Mouse (Mus musculus) C2C12 (cell line): ENCODE results near the gene Wasl.

Source experiments
- CTCF ChIP-seq: IDR thresholded peaks from one replicate; pipeline ENCODE4 v1.5.1; 2011; ENCODE audit not compliant: control insufficient read depth, insufficient read depth, insufficient read length
- MAX ChIP-seq: IDR thresholded peaks from one replicate; pipeline ENCODE4 v1.6.1; 2011; ENCODE audit warnings: mild to moderate bottlenecking, control low read depth
- MYOG ChIP-seq: IDR thresholded peaks from one replicate; pipeline ENCODE4 v1.6.1; 2011; ENCODE audit not compliant: control insufficient read depth, insufficient read length; ENCODE audit errors: extremely low read depth
- USF1 ChIP-seq: IDR thresholded peaks from one replicate; pipeline ENCODE4 v1.6.1; 2011; ENCODE audit warnings: low read depth, mild to moderate bottlenecking, control low read depth, moderate library complexity

DNA sequence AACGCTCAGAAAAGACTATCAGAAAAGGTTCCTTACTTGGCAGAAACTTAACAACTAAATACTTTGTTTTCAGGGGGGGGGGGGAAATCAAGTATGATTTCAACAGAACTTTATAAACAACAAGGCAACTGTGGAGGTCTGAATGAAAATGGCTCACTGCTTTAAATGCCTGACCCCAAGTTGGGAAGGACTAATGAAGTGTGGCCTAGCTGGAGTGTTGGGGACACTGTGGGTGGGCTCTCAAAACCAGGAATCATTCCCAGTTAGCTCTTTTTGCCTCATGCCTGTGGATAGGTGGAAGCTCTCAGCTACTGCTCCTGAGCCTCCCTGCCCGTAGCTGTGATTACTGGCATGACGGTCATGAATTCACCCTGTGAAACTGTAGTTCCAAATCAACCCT, 30.7 kb downstream of the Wasl start:
- no peak for TF ChIP-seq MAX
- no peak for TF ChIP-seq CTCF
- no peak for TF ChIP-seq USF1
- no peak for TF ChIP-seq MYOG
